Mouse (Mus musculus): Measurements from ENCODE around the gene Gm11938. TPM values are rescaled to one million over a fixed set of nuclear protein-coding genes. Genes with fewer than 3 reads are reported as not detected.
A peak's percentile ranks its signal among the peaks of the same experiment; 100 is the strongest.
"Not testable (repeated sequence)": the region's sequence is repeated elsewhere in the genome, so short reads cannot be mapped to it uniquely, and the experiment has no call there.

The Gm11938 gene
- total RNA-seq (2014; rRNA removed) (not detected in 2 replicates), polyA plus RNA-seq (2015; fragmentation: Nextera tagmentation; extraction: Ambion mirVana) (not detected in 2 replicates)

GRCm38 (mm10) chr11:99603208-99603607, at the start of gene Gm11938:
Gene Gm11938, minus strand, starts transcription at chr11:99603308.
- H3K4me1 ChIP-seq (ENCODE audit: insufficient read depth, low read length); H3K27ac ChIP-seq (ENCODE audit: low read depth, low read length); H3K4me3 ChIP-seq (ENCODE audit: low read depth, low read length); H3K9me3 ChIP-seq (ENCODE audit: low read length); DNase-seq (ENCODE audit: low spot score); H3K4me2 ChIP-seq (ENCODE audit: low read depth, low read length, poor library complexity, severe bottlenecking); H3K9ac ChIP-seq (replicated peaks; ENCODE audit: low read length, poor library complexity, severe bottlenecking); ATAC-seq (ENCODE audit: low FRiP score); H3K27me3 ChIP-seq (ENCODE audit: insufficient read depth, low read length); H3K36me3 ChIP-seq (ENCODE audit: insufficient read depth, low read length): not testable (repeated sequence)
- 86% methylated on average over 1 of the region's 1 CpGs for WGBS

- no peaks in the 10 kb centered on the region for H3K36me3 ChIP-seq (ENCODE audit: insufficient read depth, low read length)
- no peak for TF ChIP-seq CTCF (IDR thresholded peaks at IDR 0.05)
- ATAC-seq (ENCODE audit: low FRiP score) = no peak
- H3K4me3 ChIP-seq (ENCODE audit: low read depth, low read length) = no peak within 1 kb of the TSS
- no peaks in the 10 kb centered on the region for H3K9me3 ChIP-seq (ENCODE audit: low read length)
- H3K27me3 ChIP-seq (ENCODE audit: insufficient read depth, low read length) = no peaks in the 10 kb centered on the region
- no peak within 1 kb of the TSS for H3K4me2 ChIP-seq (ENCODE audit: low read depth, low read length, poor library complexity, severe bottlenecking)
- DNase-seq (ENCODE audit: low spot score) = no peak
- no peaks in the 10 kb centered on the region for H3K4me1 ChIP-seq (ENCODE audit: insufficient read depth, low read length)
- no peak within 1 kb of the TSS for H3K9ac ChIP-seq (replicated peaks; ENCODE audit: low read length, poor library complexity, severe bottlenecking)
- 88% methylated on average over 2 of the region's 2 CpGs for WGBS
- no peak within 1 kb of the TSS for H3K27ac ChIP-seq (ENCODE audit: low read depth, low read length)
Observed at GRCm38 (mm10) chr11:99650136-99650535, 47.0 kb upstream of the Gm11938 start, which contains the start of gene Gm11555. Gene Gm11555, minus strand, starts transcription at chr11:99650236.

GRCm38 (mm10) chr11:99646444-99646843, 43.3 kb upstream of the Gm11938 start:
- Histone ChIP-seq H3K27ac (ENCODE audit: low read depth, low read length) (no peak overlapping the region), H3K4me3 (ENCODE audit: low read depth, low read length) (no peak overlapping the region), H3K4me1 (ENCODE audit: insufficient read depth, low read length) (no peaks in the 10 kb centered on the region), H3K27me3 (ENCODE audit: insufficient read depth, low read length) (no peaks in the 10 kb centered on the region), H3K9ac (replicated peaks; ENCODE audit: low read length, poor library complexity, severe bottlenecking) (no peak overlapping the region), H3K36me3 (ENCODE audit: insufficient read depth, low read length) (no peaks in the 10 kb centered on the region), H3K4me2 (ENCODE audit: low read depth, low read length, poor library complexity, severe bottlenecking) (no peak overlapping the region), H3K9me3 (ENCODE audit: low read length) (no peaks in the 10 kb centered on the region)
- no peak for TF ChIP-seq CTCF (IDR thresholded peaks at IDR 0.05)
- ATAC-seq (ENCODE audit: low FRiP score) (no peak), DNase-seq (ENCODE audit: low spot score) (no peak)
- 91% methylated on average over 15 of the region's 15 CpGs for WGBS

GRCm38 (mm10) chr11:99644351-99644750, 41.2 kb upstream of the Gm11938 start:
- DNase-seq (ENCODE audit: low spot score) (peak; percentile 31), ATAC-seq (ENCODE audit: low FRiP score) (no peak)
- Histone ChIP-seq H3K9me3 (ENCODE audit: low read length) (no peaks in the 10 kb centered on the region), H3K27me3 (ENCODE audit: insufficient read depth, low read length) (no peaks in the 10 kb centered on the region), H3K4me1 (ENCODE audit: insufficient read depth, low read length) (no peaks in the 10 kb centered on the region), H3K27ac (ENCODE audit: low read depth, low read length) (no peak overlapping the region), H3K36me3 (ENCODE audit: insufficient read depth, low read length) (no peaks in the 10 kb centered on the region), H3K4me3 (ENCODE audit: low read depth, low read length) (no peak overlapping the region), H3K4me2 (ENCODE audit: low read depth, low read length, poor library complexity, severe bottlenecking) (no peak overlapping the region), H3K9ac (replicated peaks; ENCODE audit: low read length, poor library complexity, severe bottlenecking) (no peak overlapping the region)
- no peak for TF ChIP-seq CTCF (IDR thresholded peaks at IDR 0.05)
- 74% methylated on average over 3 of the region's 3 CpGs for WGBS

- not testable (repeated sequence) for H3K4me1 ChIP-seq (ENCODE audit: insufficient read depth, low read length); H3K4me3 ChIP-seq (ENCODE audit: low read depth, low read length); ATAC-seq (ENCODE audit: low FRiP score); H3K9me3 ChIP-seq (ENCODE audit: low read length); H3K4me2 ChIP-seq (ENCODE audit: low read depth, low read length, poor library complexity, severe bottlenecking); H3K27me3 ChIP-seq (ENCODE audit: insufficient read depth, low read length); H3K27ac ChIP-seq (ENCODE audit: low read depth, low read length); H3K36me3 ChIP-seq (ENCODE audit: insufficient read depth, low read length); DNase-seq (ENCODE audit: low spot score); H3K9ac ChIP-seq (replicated peaks; ENCODE audit: low read length, poor library complexity, severe bottlenecking)
- 85% methylated on average over 9 of the region's 9 CpGs for WGBS
Observed at GRCm38 (mm10) chr11:99643635-99644139, 40.6 kb upstream of the Gm11938 start, which contains the start of gene Krtap4-7. Gene Krtap4-7, minus strand, starts transcription at chr11:99644089.

- no peak overlapping the region for H3K4me3 ChIP-seq (ENCODE audit: low read depth, low read length)
- H3K4me2 ChIP-seq (ENCODE audit: low read depth, low read length, poor library complexity, severe bottlenecking) = no peak overlapping the region
- 41% methylated on average over 1 of the region's 1 CpGs for WGBS
- no peaks in the 10 kb centered on the region for H3K4me1 ChIP-seq (ENCODE audit: insufficient read depth, low read length)
- no peaks in the 10 kb centered on the region for H3K9me3 ChIP-seq (ENCODE audit: low read length)
- no peaks in the 10 kb centered on the region for H3K27me3 ChIP-seq (ENCODE audit: insufficient read depth, low read length)
- DNase-seq (ENCODE audit: low spot score) (no peak), ATAC-seq (ENCODE audit: low FRiP score) (no peak)
- H3K27ac ChIP-seq (ENCODE audit: low read depth, low read length) = no peak overlapping the region
- H3K36me3 ChIP-seq (ENCODE audit: insufficient read depth, low read length) = no peaks in the 10 kb centered on the region
- H3K9ac ChIP-seq (replicated peaks; ENCODE audit: low read length, poor library complexity, severe bottlenecking) = no peak overlapping the region
- no peak for TF ChIP-seq CTCF (IDR thresholded peaks at IDR 0.05)
Observed at GRCm38 (mm10) chr11:99640926-99641325, 37.8 kb upstream of the Gm11938 start.
